Mouse (Mus musculus): Measurements from ENCODE around the gene Aig1.

GRCm38 (mm10) chr10:13686127-13686526, 182.7 kb downstream of the Aig1 start:
- TF ChIP-seq CTCF (IDR thresholded peaks at IDR 0.05; ENCODE audit: control insufficient read depth, insufficient read depth, insufficient read length) (no peak), MAX (IDR thresholded peaks at IDR 0.05) (no peak), CEBPB (IDR thresholded peaks at IDR 0.05; ENCODE audit: low read depth) (no peak)
